Mouse (Mus musculus) B cell, adult 2 months (primary cell): ENCODE results near the gene Ghrl.

Experiments used
- DNase-seq, 2 experiments: peaks; one replicate each; pipeline ENCODE4 v3.0.0; 2022

Gene Ghrl

GRCm38 (mm10) chr6:113667611-113668122 is 52.0 kb downstream of the Ghrl start:
- no peak for DNase-seq
